Mouse (Mus musculus): Measurements from ENCODE around the gene Ccna2.

The Ccna2 gene

GRCm38 (mm10) chr3:36532738-36533137, 39.2 kb downstream of the Ccna2 start:
- DNase-seq = no peak

- DNase-seq = no peak
Observed at GRCm38 (mm10) chr3:36531979-36532542, 39.9 kb downstream of the Ccna2 start.

- no peak for DNase-seq
Observed at GRCm38 (mm10) chr3:36531242-36531641, 40.7 kb downstream of the Ccna2 start.

GRCm38 (mm10) chr3:36530781-36531180, 41.2 kb downstream of the Ccna2 start:
- no peak for DNase-seq

- DNase-seq = peak; percentile 58 to 85
Observed at GRCm38 (mm10) chr3:36530345-36530744, 41.6 kb downstream of the Ccna2 start.

- no peak for DNase-seq
Observed at GRCm38 (mm10) chr3:36524466-36524865, 47.5 kb downstream of the Ccna2 start.

- DNase-seq = no peak
Observed at GRCm38 (mm10) chr3:36522137-36522536, 49.8 kb downstream of the Ccna2 start.

GRCm38 (mm10) chr3:36521073-36522060, 50.6 kb downstream of the Ccna2 start, which contains the start of gene Gm11549:
Gene Gm11549, minus strand, starts transcription at chr3:36521813.
- no peak for DNase-seq

GRCm38 (mm10) chr3:36516196-36516595, 55.8 kb downstream of the Ccna2 start:
- DNase-seq = no peak
